Mouse (Mus musculus): ENCODE data around the gene Fbxw10.

DNA sequence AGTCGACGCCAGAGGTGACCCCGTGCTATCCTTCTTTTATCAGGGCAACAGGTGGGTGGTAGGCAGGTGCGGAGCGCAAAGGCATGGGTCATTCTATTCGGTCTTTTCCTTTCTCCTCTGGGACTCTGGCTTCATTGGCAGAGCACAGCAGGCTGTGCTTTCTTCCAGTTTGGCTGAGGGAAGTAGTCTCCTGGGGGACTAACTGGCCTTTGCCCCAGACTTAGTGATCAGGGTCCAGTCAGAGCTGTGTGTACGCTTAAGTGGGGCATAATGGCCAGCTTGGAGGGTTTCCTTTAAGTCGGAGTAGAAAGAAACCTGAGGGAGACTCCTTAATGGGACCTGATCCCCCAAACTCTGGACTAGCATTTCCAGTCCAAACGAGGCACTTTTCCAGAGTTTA, 26.6 kb downstream of the Fbxw10 start:
- TF ChIP-seq POLR2A (IDR thresholded peaks at IDR 0.05; ENCODE audit: control insufficient read depth, extremely low read depth, insufficient read depth, low read length, poor library complexity) (no peak), CTCF (IDR thresholded peaks at IDR 0.05; ENCODE audit: borderline replicate concordance, control insufficient read depth, extremely low read depth, insufficient read depth, low read length, poor library complexity) (no peak)
